Mouse (Mus musculus) ES-E14 (cell line): ENCODE measurements around the gene Mpig6b.

Source experiments
- CHD2 ChIP-seq: IDR thresholded peaks from 2 replicates; pipeline ENCODE4 v1.6.1; 2014; ENCODE audit warnings: mild to moderate bottlenecking, low read depth, low read length, inconsistent platforms
- HCFC1 ChIP-seq: IDR thresholded peaks from 2 replicates; pipeline ENCODE4 v1.6.1; 2012; ENCODE audit warnings: low read length, inconsistent platforms, borderline replicate concordance; ENCODE audit not compliant: insufficient read depth
- ZC3H11A ChIP-seq: IDR thresholded peaks from 2 replicates; pipeline ENCODE4 v1.6.1; 2012; ENCODE audit warnings: low read depth, mild to moderate bottlenecking, inconsistent platforms, low read length, borderline replicate concordance

GRCm38 (mm10) chr17:35085208-35085865, 19.4 kb upstream of the Mpig6b start, which contains the start of gene Ly6g6f:
- TF ChIP-seq ZC3H11A (no peak), HCFC1 (no peak), CHD2 (no peak)
